Mouse (Mus musculus) urinary bladder, postnatal 14 days (tissue): ENCODE data around the gene Olfr641.

Source experiments
- DNase-seq: peaks from one replicate; pipeline ENCODE4 v3.0.0; 2021; ENCODE audit warnings: low spot score

The Olfr641 gene

GRCm38 (mm10) chr7:104035145-104035544, at the start of gene Olfr641:
Olfr641 (plus strand) TSS chr7:104035445.
- DNase-seq = no peak

GRCm38 (mm10) chr7:103998446-103998845, 36.8 kb upstream of the Olfr641 start, which contains the start of gene Olfr638:
Olfr638 (plus strand) TSS chr7:103998746.
- DNase-seq = no peak

- no peak for DNase-seq
Measured at GRCm38 (mm10) chr7:103999124-103999523, 36.1 kb upstream of the Olfr641 start.

- no peak for DNase-seq
Measured at GRCm38 (mm10) chr7:104017203-104017602, 18.0 kb upstream of the Olfr641 start, which contains the start of gene Olfr639. Olfr639 (minus strand) TSS chr7:104017303.

GRCm38 (mm10) chr7:104018953-104019352, 16.3 kb upstream of the Olfr641 start:
- no peak for DNase-seq

- DNase-seq = no peak
Measured at GRCm38 (mm10) chr7:104021651-104022050, 13.6 kb upstream of the Olfr641 start.

- no peak for DNase-seq
Measured at GRCm38 (mm10) chr7:104025473-104025872, 9.8 kb upstream of the Olfr641 start, which contains the start of gene Olfr640. Olfr640 (minus strand) TSS chr7:104025573.

- DNase-seq = no peak
Measured at GRCm38 (mm10) chr7:104026978-104027377, 8.3 kb upstream of the Olfr641 start.

- no peak for DNase-seq
Measured at GRCm38 (mm10) chr7:104050745-104051144, 15.5 kb downstream of the Olfr641 start.

GRCm38 (mm10) chr7:104052566-104052965, 17.3 kb downstream of the Olfr641 start, which contains the start of gene Olfr642:
Olfr642 (minus strand) TSS chr7:104052666.
- no peak for DNase-seq

GRCm38 (mm10) chr7:104059215-104059614, 24.0 kb downstream of the Olfr641 start:
- DNase-seq = no peak

- no peak for DNase-seq
Measured at GRCm38 (mm10) chr7:104061345-104061744, 26.1 kb downstream of the Olfr641 start, which contains the start of gene 4930516K23Rik. 4930516K23Rik (minus strand) TSS chr7:104061445.

GRCm38 (mm10) chr7:104071769-104072168, 36.5 kb downstream of the Olfr641 start, which contains the start of gene Olfr644:
Olfr644 (minus strand) TSS chr7:104071869.
- DNase-seq = no peak

GRCm38 (mm10) chr7:104085365-104085764, 50.1 kb downstream of the Olfr641 start, which contains the start of gene Olfr645:
Olfr645 (minus strand) TSS chr7:104085465.
- no peak for DNase-seq
